Mouse (Mus musculus) embryonic fibroblast, embryonic 13.5 days (primary cell): ENCODE results near the gene Soga1.

Source experiments
- CTCF ChIP-seq: IDR thresholded peaks from 2 replicates; pipeline ENCODE4 v1.5.1; 2011; ENCODE audit warnings: mild to moderate bottlenecking, control low read depth, low read length, moderate library complexity, borderline replicate concordance; ENCODE audit not compliant: insufficient read depth
- POLR2A ChIP-seq: IDR thresholded peaks from 2 replicates; pipeline ENCODE4 v1.6.1; 2011; ENCODE audit warnings: low read depth, mild to moderate bottlenecking, control low read depth, low read length, moderate library complexity

DNA sequence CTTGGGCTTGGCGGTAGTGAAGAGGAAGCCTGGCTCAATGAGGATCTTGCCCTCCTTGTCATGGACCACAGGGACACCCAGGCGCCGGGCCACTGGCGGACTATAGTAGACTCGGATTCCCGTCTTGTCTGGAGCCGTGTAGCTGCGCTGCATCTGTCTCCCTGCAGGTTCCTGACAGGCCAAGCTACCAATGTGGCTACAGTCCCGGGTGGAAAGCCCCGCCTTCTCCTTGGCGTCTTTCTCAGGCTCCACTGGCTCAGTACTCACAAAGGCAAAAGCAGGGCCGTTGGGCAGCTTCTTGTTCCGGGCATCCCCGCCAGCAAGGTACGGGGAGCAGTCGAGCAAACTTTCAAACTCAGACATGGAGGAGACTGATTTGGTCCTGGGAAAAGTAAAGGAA, 57.9 kb downstream of the Soga1 start:
- no peak for TF ChIP-seq CTCF
- TF ChIP-seq POLR2A: no peak
